Mouse (Mus musculus) lung, adult 2 months (tissue): ENCODE data around the gene Mtus2. TPM values are rescaled to one million over a fixed set of nuclear protein-coding genes. Genes with fewer than 3 reads are reported as not detected.

ENCODE experiments used
- DNase-seq: peaks from one replicate; pipeline ENCODE4 v3.0.0; 2022
- H3K4me1 ChIP-seq: fragments of 200-500 bp; 2 replicates; pipeline ENCODE4 v1.6.1; 2011; ENCODE audit warnings: low read length; ENCODE audit not compliant: control insufficient read depth, insufficient read depth
- H3K4me3 ChIP-seq: fragments of 200-500 bp; replicated peaks from 2 replicates; pipeline ENCODE3; 2011; ENCODE audit warnings: low read depth, mild to moderate bottlenecking, control low read depth, low read length; ENCODE audit errors: extremely low read depth
- CTCF ChIP-seq: fragments of 200-500 bp; IDR thresholded peaks from 2 replicates; pipeline ENCODE4 v1.5.1; 2011; ENCODE audit warnings: mild to moderate bottlenecking, low read length, control low read depth; ENCODE audit not compliant: insufficient read depth
- POLR2A ChIP-seq: fragments of 200-500 bp; IDR thresholded peaks from 2 replicates; pipeline ENCODE4 v1.6.1; 2011; ENCODE audit warnings: low read depth, mild to moderate bottlenecking, control low read depth, low read length, borderline replicate concordance; ENCODE audit errors: extremely low read depth
- WGBS: fragments of 180-500 bp; shearing (Covaris S2); methylation state at CpG from one replicate; pipeline ENCODE4 v1.1.7; 2018; 5-methylcytosine and 5-hydroxymethylcytosine counted together
- polyA plus RNA-seq: library from polyadenylated mRNA; depleted of rRNA; stranded (reverse); fragments of >200 nt; gene quantifications from 2 replicates; pipeline ENCODE4 v1.2.3, GENCODE M21; 2012

Gene Mtus2
- polyA plus RNA-seq, 1 experiment, result 4.7 TPM

DNA sequence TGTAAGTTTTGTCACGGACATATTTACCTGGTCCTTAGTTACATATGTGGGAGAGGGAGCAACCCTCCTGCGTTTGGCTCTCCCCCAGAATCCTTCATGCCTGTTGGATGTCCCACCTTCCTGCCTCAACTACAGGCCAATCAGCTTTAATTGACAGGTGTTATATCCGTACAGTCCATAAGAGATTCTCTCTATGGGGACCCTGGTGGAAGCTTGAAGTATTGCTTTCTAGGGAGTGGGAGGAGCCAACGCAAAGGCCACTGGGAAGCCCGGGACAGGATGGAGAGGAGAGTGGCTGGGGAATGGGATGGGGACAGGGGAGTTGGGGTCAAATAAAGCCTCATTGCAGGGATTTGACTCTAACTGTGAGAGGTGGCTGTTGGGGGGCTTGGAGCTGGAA lies 127.6 kb downstream of the Mtus2 start:
- TF ChIP-seq POLR2A (no peak), CTCF (no peak)
- no peak for DNase-seq
- H3K4me3 ChIP-seq, result no peak overlapping the region
- 84% methylated on average over 5 of the region's 5 CpGs for WGBS
- H3K4me1 ChIP-seq, result no peaks in the 10 kb centered on the region

DNA sequence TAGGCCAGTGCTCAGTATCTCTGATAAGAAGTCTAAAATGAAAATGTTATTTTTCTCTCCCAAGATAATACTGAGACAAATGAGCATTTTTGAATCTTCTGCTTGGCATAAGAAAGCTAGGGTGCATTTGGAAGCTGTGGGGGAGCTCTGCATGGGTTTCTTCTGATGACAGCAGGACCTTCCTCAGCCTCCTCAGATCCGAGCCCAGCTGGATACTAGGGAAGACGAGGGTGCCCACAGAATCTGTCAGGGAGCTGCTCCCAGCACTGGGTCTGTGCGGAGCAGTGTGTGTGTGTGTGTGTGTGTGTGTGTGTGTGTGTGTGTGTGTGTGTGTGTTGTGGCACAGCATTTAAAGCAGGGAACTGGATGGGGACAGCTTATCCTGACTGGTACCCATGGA lies 130.7 kb downstream of the Mtus2 start:
- Histone ChIP-seq H3K4me1 (no peaks in the 10 kb centered on the region), H3K4me3 (no peak overlapping the region)
- DNase-seq, result no peak
- 65% methylated on average over 3 of the region's 3 CpGs for WGBS
- TF ChIP-seq POLR2A, result no peak
- TF ChIP-seq CTCF, result no peak

DNA sequence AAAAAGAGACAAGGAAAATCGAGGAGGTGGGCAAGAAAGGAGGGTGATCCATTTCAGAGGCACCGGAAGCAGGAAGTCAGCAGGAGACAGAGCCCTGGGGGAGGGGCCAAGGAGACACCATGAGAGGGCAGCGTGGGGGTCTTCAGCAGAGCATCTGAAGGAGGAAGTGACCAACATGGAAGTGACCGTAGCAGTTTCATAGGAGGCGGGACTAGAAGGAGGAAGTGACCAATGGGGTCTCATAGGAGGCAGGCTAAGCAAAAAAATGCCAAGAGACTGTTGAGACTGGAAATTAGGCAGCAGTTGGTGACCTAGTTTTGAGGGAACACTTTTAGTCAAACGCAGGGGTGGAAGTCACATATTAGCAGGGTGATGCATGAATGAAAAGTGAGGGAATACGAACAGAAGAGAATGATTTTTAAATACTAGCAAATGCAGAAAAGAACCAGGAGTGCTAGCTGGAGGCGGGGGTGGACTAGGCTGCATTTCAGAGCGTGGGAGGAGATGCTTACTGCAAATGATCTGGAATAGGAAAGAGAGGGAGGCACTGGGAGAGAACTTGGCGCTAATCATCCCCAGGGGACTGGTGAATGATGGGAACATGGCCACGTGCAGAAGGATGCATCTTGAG lies 133.2 kb downstream of the Mtus2 start:
- H3K4me1 ChIP-seq, result no peaks in the 10 kb centered on the region
- no peak overlapping the region for H3K4me3 ChIP-seq
- WGBS, result 72% methylated on average over 11 of the region's 11 CpGs
- TF ChIP-seq POLR2A (no peak), CTCF (no peak)
- DNase-seq, result no peak

DNA sequence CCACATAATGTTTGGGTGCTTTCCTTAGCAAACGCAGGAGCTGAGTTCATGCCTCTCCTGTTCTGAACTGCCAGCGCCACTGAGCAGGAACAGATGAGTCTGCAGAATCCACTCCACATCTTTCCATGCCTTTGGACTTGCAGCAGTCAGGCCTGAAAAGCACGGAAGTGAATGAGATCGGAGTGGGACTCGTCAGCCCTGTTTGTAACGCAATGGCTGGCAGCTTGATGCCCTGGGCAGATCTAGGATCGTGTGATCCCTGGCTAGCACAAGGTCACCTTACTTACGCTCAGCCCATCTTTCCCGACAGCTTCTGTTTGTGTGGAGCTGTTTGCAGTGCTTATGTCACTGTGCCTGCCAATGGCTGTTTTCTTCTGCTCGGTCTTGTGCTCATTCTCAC lies 137.5 kb downstream of the Mtus2 start:
- no peak overlapping the region for H3K4me3 ChIP-seq
- DNase-seq, result no peak
- H3K4me1 ChIP-seq, result no peaks in the 10 kb centered on the region
- no peak for TF ChIP-seq POLR2A
- 38% methylated on average over 10 of the region's 10 CpGs for WGBS

DNA sequence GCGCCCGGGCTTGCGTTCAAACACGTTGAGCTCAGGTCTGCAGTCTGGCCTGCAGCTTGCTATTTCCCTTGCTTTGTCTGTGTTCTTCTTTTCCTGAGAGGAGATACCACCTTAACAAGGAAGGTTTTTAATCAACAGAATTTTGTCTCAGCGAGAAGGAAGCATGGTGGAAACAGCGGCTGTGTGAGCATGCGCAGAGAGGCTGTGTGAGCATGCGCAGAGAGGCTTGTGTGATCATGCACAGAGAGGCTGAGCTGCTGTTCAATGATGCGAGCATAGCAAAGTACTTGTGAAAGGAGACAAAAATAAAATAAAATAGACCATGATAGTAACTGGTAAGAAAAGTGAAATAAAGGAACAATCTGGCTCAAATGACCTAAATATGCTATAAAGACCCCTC lies 142.2 kb downstream of the Mtus2 start:
- no peak for DNase-seq
- Histone ChIP-seq H3K4me3 (no peak overlapping the region), H3K4me1 (no peaks in the 10 kb centered on the region)
- WGBS, result 89% methylated on average over 9 of the region's 9 CpGs
- no peak for TF ChIP-seq POLR2A
- TF ChIP-seq CTCF, result no peak

DNA sequence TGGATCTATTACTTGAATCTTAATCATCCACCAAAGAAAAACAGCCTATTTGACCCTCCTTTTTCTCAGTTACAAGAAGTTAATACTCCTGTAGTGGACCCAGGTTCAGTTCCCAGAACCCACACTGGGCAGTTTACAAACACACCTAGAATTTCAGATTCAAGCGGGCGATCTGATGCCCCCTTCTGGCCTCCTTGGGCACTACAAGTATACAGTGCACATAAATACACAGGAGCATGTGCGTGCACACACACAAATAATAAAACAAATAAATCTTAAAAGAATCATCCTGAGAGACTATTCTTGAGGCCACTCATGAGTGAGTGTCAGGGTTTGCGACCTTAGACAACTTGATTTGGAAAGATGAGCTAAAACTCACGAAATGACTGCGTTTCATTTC lies 150.2 kb downstream of the Mtus2 start:
- no peak for DNase-seq
- TF ChIP-seq CTCF (peak; percentile 9; the same call in 1 of the 2 replicates), POLR2A (no peak)
- WGBS, result 86% methylated on average over 6 of the region's 6 CpGs
- no peaks in the 10 kb centered on the region for H3K4me1 ChIP-seq
- no peak overlapping the region for H3K4me3 ChIP-seq

DNA sequence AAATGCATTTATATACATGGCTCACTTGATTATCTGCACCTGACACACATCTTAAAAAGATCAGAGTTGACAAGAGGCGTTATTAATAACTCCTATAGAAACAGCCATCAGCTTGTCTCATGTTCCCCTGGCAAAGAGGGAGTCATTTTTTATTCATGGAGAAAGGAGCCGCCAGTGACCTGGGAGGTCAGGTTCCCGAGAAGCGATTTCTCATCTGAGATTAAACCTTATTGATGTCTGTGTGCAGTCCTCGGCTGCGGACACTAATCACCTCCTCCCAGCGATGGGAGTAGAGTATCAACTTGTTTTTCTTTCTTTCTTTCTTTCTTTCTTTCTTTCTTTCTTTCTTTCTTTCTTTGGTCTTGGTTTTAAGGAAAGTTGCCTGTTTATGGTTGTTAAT lies 150.8 kb downstream of the Mtus2 start:
- WGBS, result 38% methylated on average over 7 of the region's 7 CpGs
- Histone ChIP-seq H3K4me3 (no peak overlapping the region), H3K4me1 (no peaks in the 10 kb centered on the region)
- TF ChIP-seq CTCF (no peak), POLR2A (no peak)
- DNase-seq, result no peak

DNA sequence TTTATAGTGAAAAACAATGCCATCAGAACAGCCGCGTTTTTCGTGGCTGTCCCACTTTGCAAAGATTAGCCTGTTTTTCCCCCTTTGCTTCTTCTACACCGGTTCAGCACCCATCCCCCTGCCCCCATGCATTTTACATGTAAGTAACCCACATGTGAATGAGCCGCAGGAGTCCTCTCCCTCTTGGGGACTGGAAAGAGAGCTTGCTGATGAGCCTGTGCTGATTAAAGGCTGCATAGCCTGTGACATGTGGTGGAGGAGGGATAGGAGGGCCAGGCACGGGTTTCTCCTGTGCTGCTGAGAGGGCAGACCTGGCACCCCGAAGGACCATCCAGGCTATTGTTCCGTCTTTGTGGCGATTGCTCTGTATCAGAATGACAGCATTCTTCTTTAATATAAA lies 151.2 kb downstream of the Mtus2 start:
- TF ChIP-seq CTCF (no peak), POLR2A (no peak)

DNA sequence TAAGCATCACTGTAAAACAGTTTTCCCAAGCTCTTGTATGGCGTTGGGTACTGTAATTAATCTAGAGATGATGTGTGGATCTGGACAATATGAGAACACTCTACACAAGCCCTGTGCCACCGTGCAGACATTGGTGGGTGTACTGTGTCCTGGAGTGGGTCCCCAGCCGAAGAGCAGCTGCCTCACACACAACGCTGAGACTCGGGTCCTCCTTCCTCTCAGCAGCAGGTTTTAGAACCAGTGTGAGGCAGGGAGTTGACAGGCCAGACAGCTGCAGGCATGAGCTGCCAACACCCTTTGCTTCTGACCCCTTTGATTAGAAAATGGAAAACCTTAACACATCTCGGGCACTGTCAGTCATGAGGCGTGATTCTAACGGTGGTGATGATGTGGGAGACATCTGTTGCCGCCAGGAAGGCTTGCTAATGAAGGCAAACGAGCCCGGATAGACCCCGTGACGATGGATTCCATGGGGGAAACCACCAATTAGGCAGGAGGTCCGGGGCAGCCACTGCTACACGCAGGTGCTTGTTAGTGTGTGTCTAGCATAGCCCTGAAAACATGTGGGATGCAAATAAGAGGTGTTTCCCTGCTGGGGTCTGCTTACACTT lies 158.2 kb downstream of the Mtus2 start:
- WGBS, result 43% methylated on average over 15 of the region's 15 CpGs
- H3K4me3 ChIP-seq, result no peak overlapping the region
- no peaks in the 10 kb centered on the region for H3K4me1 ChIP-seq
- DNase-seq, result no peak
- TF ChIP-seq POLR2A, result no peak
- TF ChIP-seq CTCF, result no peak

More for the DNA sequence above, 151.2 kb downstream of the Mtus2 start:
- Histone ChIP-seq H3K4me1 (no peaks in the 10 kb centered on the region), H3K4me3 (no peak overlapping the region)
- WGBS, result 54% methylated on average over 9 of the region's 9 CpGs
- no peak for DNase-seq

DNA sequence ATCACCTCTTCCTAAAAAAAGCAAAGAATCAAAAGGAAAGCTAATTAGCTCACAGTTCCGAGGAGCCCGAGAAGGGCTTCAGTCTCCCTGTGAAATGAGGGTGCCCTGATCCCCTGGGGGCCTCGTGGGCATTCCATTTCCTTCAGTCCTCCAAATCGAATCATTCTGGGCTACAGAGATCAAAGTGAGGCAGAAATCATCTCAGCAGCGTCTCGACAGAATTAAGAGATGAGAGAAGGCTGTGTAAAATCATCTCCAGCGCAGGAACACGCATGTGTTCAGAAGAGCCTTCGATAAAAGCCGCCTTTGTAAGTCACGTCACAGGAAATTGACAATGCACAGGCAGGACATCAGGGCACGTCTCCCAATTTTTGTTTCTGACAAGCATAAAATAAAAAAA lies 167.2 kb downstream of the Mtus2 start:
- WGBS, result 76% methylated on average over 12 of the region's 12 CpGs
- no peaks in the 10 kb centered on the region for H3K4me1 ChIP-seq
- TF ChIP-seq POLR2A (no peak), CTCF (no peak)
- H3K4me3 ChIP-seq, result no peak overlapping the region
- DNase-seq, result no peak
